Mouse (Mus musculus): ENCODE results near the gene Pi16. TPM values are rescaled to one million over a fixed set of nuclear protein-coding genes. Genes with fewer than 3 reads are reported as not detected.

Gene Pi16
- polyA plus RNA-seq, 1 experiment, result 0.55 TPM

GRCm38 (mm10) chr17:29343241-29343640, 25.8 kb downstream of the Pi16 start:
- H3K36me3 ChIP-seq (ENCODE audit: control insufficient read depth, insufficient read depth), result peaks cover 41% of the 10 kb centered on the region

GRCm38 (mm10) chr17:29345272-29345671, 27.8 kb downstream of the Pi16 start:
- no peaks in the 10 kb centered on the region for H3K27me3 ChIP-seq (ENCODE audit: control insufficient read depth, insufficient read depth, insufficient read length)
- H3K79me2 ChIP-seq (ENCODE audit: control insufficient read depth, insufficient read depth), result peaks cover 53% of the 10 kb centered on the region
- no peak overlapping the region for H3K4me3 ChIP-seq (ENCODE audit: insufficient read depth, poor library complexity, severe bottlenecking)
- H3K79me3 ChIP-seq (ENCODE audit: low read depth), result peaks cover 33% of the 10 kb centered on the region
- peaks cover 31% of the 10 kb centered on the region for H3K36me3 ChIP-seq (ENCODE audit: control insufficient read depth, insufficient read depth)
- TF ChIP-seq CTCF (IDR thresholded peaks at IDR 0.05; ENCODE audit: control insufficient read depth, insufficient read depth, insufficient read length) (no peak), USF1 (IDR thresholded peaks at IDR 0.05; ENCODE audit: low read depth) (no peak), MAX (IDR thresholded peaks at IDR 0.05) (no peak), CEBPB (IDR thresholded peaks at IDR 0.05; ENCODE audit: low read depth) (no peak), MYOD1 (IDR thresholded peaks at IDR 0.05; ENCODE audit: control insufficient read depth, insufficient read length, low read depth) (no peak), MYOG (IDR thresholded peaks at IDR 0.05; ENCODE audit: control insufficient read depth, extremely low read depth, insufficient read length) (no peak)
- H3ac ChIP-seq (ENCODE audit: control insufficient read depth, insufficient read length, low read depth), result no peak overlapping the region

More at GRCm38 (mm10) chr17:29343241-29343640, 25.8 kb downstream of the Pi16 start:
- no peak for TF ChIP-seq MYOG (IDR thresholded peaks at IDR 0.05; ENCODE audit: control insufficient read depth, extremely low read depth, insufficient read length)
- no peak for TF ChIP-seq MYOD1 (IDR thresholded peaks at IDR 0.05; ENCODE audit: control insufficient read depth, insufficient read length, low read depth)
- TF ChIP-seq CEBPB (IDR thresholded peaks at IDR 0.05; ENCODE audit: low read depth), result no peak
- no peak for TF ChIP-seq USF1 (IDR thresholded peaks at IDR 0.05; ENCODE audit: low read depth)
- no peak for TF ChIP-seq FOSL1 (IDR thresholded peaks at IDR 0.05; ENCODE audit: insufficient read depth, low read length, poor library complexity, severe bottlenecking)
- TF ChIP-seq CTCF (IDR thresholded peaks at IDR 0.05; ENCODE audit: control insufficient read depth, insufficient read depth, insufficient read length), result no peak
- TF ChIP-seq MAX (IDR thresholded peaks at IDR 0.05), result no peak
- peaks cover 33% of the 10 kb centered on the region for H3K79me3 ChIP-seq (ENCODE audit: low read depth)
- no peak overlapping the region for H3ac ChIP-seq (ENCODE audit: control insufficient read depth, insufficient read length, low read depth)
- H3K27me3 ChIP-seq (ENCODE audit: control insufficient read depth, insufficient read depth, insufficient read length), result no peaks in the 10 kb centered on the region
- H3K79me2 ChIP-seq (ENCODE audit: control insufficient read depth, insufficient read depth), result peaks cover 53% of the 10 kb centered on the region
- H3K4me3 ChIP-seq (ENCODE audit: insufficient read depth, poor library complexity, severe bottlenecking), result no peak overlapping the region

- H3ac ChIP-seq (ENCODE audit: control insufficient read depth, insufficient read length, low read depth), result peak overlapping the region; percentile 75
- H3K36me3 ChIP-seq (ENCODE audit: control insufficient read depth, insufficient read depth), result peaks cover 31% of the 10 kb centered on the region
- H3K27me3 ChIP-seq (ENCODE audit: control insufficient read depth, insufficient read depth, insufficient read length), result no peaks in the 10 kb centered on the region
- peak overlapping the region; percentile 81 for H3K4me3 ChIP-seq (ENCODE audit: insufficient read depth, poor library complexity, severe bottlenecking)
- TF ChIP-seq USF1 (IDR thresholded peaks at IDR 0.05; ENCODE audit: low read depth), result no peak
- TF ChIP-seq MYOD1 (IDR thresholded peaks at IDR 0.05; ENCODE audit: control insufficient read depth, insufficient read length, low read depth), result no peak
- no peak for TF ChIP-seq FOSL1 (IDR thresholded peaks at IDR 0.05; ENCODE audit: insufficient read depth, low read length, poor library complexity, severe bottlenecking)
- no peak for TF ChIP-seq MAX (IDR thresholded peaks at IDR 0.05)
- TF ChIP-seq CTCF (IDR thresholded peaks at IDR 0.05; ENCODE audit: control insufficient read depth, insufficient read depth, insufficient read length), result no peak
- TF ChIP-seq CEBPB (IDR thresholded peaks at IDR 0.05; ENCODE audit: low read depth), result no peak
- no peak for TF ChIP-seq MYOG (IDR thresholded peaks at IDR 0.05; ENCODE audit: control insufficient read depth, extremely low read depth, insufficient read length)
- peaks cover 53% of the 10 kb centered on the region for H3K79me2 ChIP-seq (ENCODE audit: control insufficient read depth, insufficient read depth)
- peaks cover 33% of the 10 kb centered on the region for H3K79me3 ChIP-seq (ENCODE audit: low read depth)
These were observed 29.1 kb downstream of the Pi16 start for GRCm38 (mm10) chr17:29346496-29347125.

- H3K27me3 ChIP-seq (ENCODE audit: control insufficient read depth, insufficient read depth, insufficient read length), result no peaks in the 10 kb centered on the region
- H3K79me3 ChIP-seq (ENCODE audit: low read depth), result peaks cover 33% of the 10 kb centered on the region
- peaks cover 52% of the 10 kb centered on the region for H3K79me2 ChIP-seq (ENCODE audit: control insufficient read depth, insufficient read depth)
- peak overlapping the region; percentile 81 for H3K4me3 ChIP-seq (ENCODE audit: insufficient read depth, poor library complexity, severe bottlenecking)
- peak overlapping the region; percentile 75 for H3ac ChIP-seq (ENCODE audit: control insufficient read depth, insufficient read length, low read depth)
- peaks cover 31% of the 10 kb centered on the region for H3K36me3 ChIP-seq (ENCODE audit: control insufficient read depth, insufficient read depth)
- TF ChIP-seq MYOG (IDR thresholded peaks at IDR 0.05; ENCODE audit: control insufficient read depth, extremely low read depth, insufficient read length), result no peak
- TF ChIP-seq CTCF (IDR thresholded peaks at IDR 0.05; ENCODE audit: control insufficient read depth, insufficient read depth, insufficient read length), result no peak
- no peak for TF ChIP-seq USF1 (IDR thresholded peaks at IDR 0.05; ENCODE audit: low read depth)
- no peak for TF ChIP-seq MYOD1 (IDR thresholded peaks at IDR 0.05; ENCODE audit: control insufficient read depth, insufficient read length, low read depth)
- TF ChIP-seq MAX (IDR thresholded peaks at IDR 0.05), result no peak
- TF ChIP-seq CEBPB (IDR thresholded peaks at IDR 0.05; ENCODE audit: low read depth), result no peak
- TF ChIP-seq FOSL1 (IDR thresholded peaks at IDR 0.05; ENCODE audit: insufficient read depth, low read length, poor library complexity, severe bottlenecking), result no peak
These were observed 29.7 kb downstream of the Pi16 start for GRCm38 (mm10) chr17:29347126-29347644.

- TF ChIP-seq CTCF (IDR thresholded peaks at IDR 0.05; ENCODE audit: control insufficient read depth, insufficient read depth, insufficient read length) (no peak), FOSL1 (IDR thresholded peaks at IDR 0.05; ENCODE audit: insufficient read depth, low read length, poor library complexity, severe bottlenecking) (no peak), MYOG (IDR thresholded peaks at IDR 0.05; ENCODE audit: control insufficient read depth, extremely low read depth, insufficient read length) (no peak), USF1 (IDR thresholded peaks at IDR 0.05; ENCODE audit: low read depth) (peak; percentile 95), MYOD1 (IDR thresholded peaks at IDR 0.05; ENCODE audit: control insufficient read depth, insufficient read length, low read depth) (no peak), MAX (IDR thresholded peaks at IDR 0.05) (peak; percentile 74)
- Histone ChIP-seq H3ac (ENCODE audit: control insufficient read depth, insufficient read length, low read depth) (peak within 1 kb of the TSS; percentile 75), H3K79me2 (ENCODE audit: control insufficient read depth, insufficient read depth) (peaks cover 47% of the 10 kb centered on the region), H3K36me3 (ENCODE audit: control insufficient read depth, insufficient read depth) (peaks cover 25% of the 10 kb centered on the region), H3K4me3 (ENCODE audit: insufficient read depth, poor library complexity, severe bottlenecking) (peak within 1 kb of the TSS; percentile 81), H3K79me3 (ENCODE audit: low read depth) (peaks cover 33% of the 10 kb centered on the region), H3K27me3 (ENCODE audit: control insufficient read depth, insufficient read depth, insufficient read length) (no peaks in the 10 kb centered on the region)
These were observed 30.3 kb downstream of the Pi16 start, which contains the start of gene Mtch1 for GRCm38 (mm10) chr17:29347645-29348256. TSS of gene Mtch1 (minus strand) at chr17:29347934.
